Mouse (Mus musculus) C2C12 (cell line): ENCODE results near the gene Amt.

Experiments
- CEBPB ChIP-seq: IDR thresholded peaks from one replicate; pipeline ENCODE4 v1.6.1; 2011; ENCODE audit warnings: low read depth, mild to moderate bottlenecking, control low read depth, moderate library complexity
- CTCF ChIP-seq: IDR thresholded peaks from one replicate; pipeline ENCODE4 v1.5.1; 2011; ENCODE audit not compliant: control insufficient read depth, insufficient read depth, insufficient read length
- MAX ChIP-seq: IDR thresholded peaks from one replicate; pipeline ENCODE4 v1.6.1; 2011; ENCODE audit warnings: mild to moderate bottlenecking, control low read depth
- MYOG ChIP-seq: IDR thresholded peaks from one replicate; pipeline ENCODE4 v1.6.1; 2011; ENCODE audit not compliant: control insufficient read depth, insufficient read length; ENCODE audit errors: extremely low read depth

DNA sequence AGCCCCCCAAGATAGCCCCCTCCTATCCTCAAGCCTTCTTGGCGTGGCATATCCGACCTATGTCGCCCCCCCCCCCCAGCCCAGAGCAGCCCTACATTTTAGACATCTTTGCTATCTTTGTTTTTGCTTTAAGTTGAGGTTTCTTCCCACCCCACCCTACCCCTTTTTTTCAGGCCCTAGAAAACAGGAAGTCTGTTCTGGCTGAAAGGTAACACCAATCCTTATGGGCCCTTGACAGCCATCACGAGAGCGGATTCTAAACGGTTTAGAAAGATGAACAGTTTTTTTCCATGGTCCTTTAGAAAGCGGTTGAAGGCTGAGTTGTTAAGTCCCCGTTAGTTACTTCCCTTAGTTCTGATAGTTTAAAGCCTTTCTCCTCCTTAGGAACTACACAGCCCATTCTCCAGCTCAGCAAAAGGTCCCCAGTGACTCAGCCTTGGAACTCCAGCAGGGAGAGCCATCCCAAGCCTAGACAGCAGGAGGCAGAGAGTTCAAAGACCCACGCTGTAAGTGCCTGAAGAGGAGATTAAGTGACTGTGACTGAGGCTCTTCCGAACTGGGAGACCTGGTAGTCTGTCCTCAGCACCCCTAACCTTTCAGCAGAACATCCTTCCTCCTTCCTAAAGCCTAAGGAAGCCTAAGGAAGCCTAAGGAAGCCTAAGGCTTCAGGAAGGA is 30.3 kb upstream of the Amt start:
- TF ChIP-seq CTCF (no peak), CEBPB (no peak), MAX (no peak), MYOG (no peak)
